Mouse (Mus musculus): ENCODE data around the gene Btbd35f13.
"Not testable (repeated sequence)": the region's sequence is repeated elsewhere in the genome, so short reads cannot be mapped to it uniquely, and the experiment has no call there.

Btbd35f13 gene

GRCm38 (mm10) chrX:33656872-33657271, at the start of gene Btbd35f13:
Gene Btbd35f13 (plus strand): TSS chrX:33657172.
- DNase-seq (ENCODE audit: low spot score) = not testable (repeated sequence)

- DNase-seq (ENCODE audit: low spot score) = not testable (repeated sequence)
These were observed 45.3 kb downstream of the Btbd35f13 start, which contains the start of gene Btbd35f14 for GRCm38 (mm10) chrX:33702249-33702648. Gene Btbd35f14 (minus strand): TSS chrX:33702349.
